Mouse (Mus musculus): ENCODE measurements around the gene Grid1. TPM values are rescaled to one million over a fixed set of nuclear protein-coding genes. Genes with fewer than 3 reads are reported as not detected.

Grid1 gene
- polyA plus RNA-seq, 1 experiment from 2014 or later, result 0.76 TPM

GRCm38 (mm10) chr14:34884194-34884593 is 64.3 kb downstream of the Grid1 start:
- Histone ChIP-seq H3K27ac (ENCODE audit: low read depth, low read length) (no peak overlapping the region), H3K27me3 (ENCODE audit: control insufficient read depth, insufficient read depth, low read length) (0 out of 2 replicates have a peak, but pooled peaks cover 3% of the 10 kb centered on the region), H3K4me2 (replicated peaks; ENCODE audit: low read depth, low read length) (no peak overlapping the region), H3K9me3 (ENCODE audit: control insufficient read depth, low read length) (no peaks in the 10 kb centered on the region), H3K36me3 (ENCODE audit: control insufficient read depth, insufficient read depth, low read length) (no peaks in the 10 kb centered on the region), H3K4me3 (ENCODE audit: low read length) (no peak overlapping the region), H3K4me1 (ENCODE audit: control insufficient read depth, insufficient read depth, low read length) (no peaks in the 10 kb centered on the region), H3K9ac (ENCODE audit: low read depth, low read length) (no peak overlapping the region)
- ATAC-seq (ENCODE audit: low FRiP score, low TSS enrichment), result no peak
- WGBS, result 93% methylated on average over 11 of the region's 11 CpGs

GRCm38 (mm10) chr14:34884611-34885010 is 64.7 kb downstream of the Grid1 start:
- no peak overlapping the region for H3K27ac ChIP-seq (ENCODE audit: low read depth, low read length)
- H3K9me3 ChIP-seq (ENCODE audit: control insufficient read depth, low read length), result no peaks in the 10 kb centered on the region
- H3K4me3 ChIP-seq (ENCODE audit: low read length), result no peak overlapping the region
- no peak overlapping the region for H3K9ac ChIP-seq (ENCODE audit: low read depth, low read length)
- WGBS, result 89% methylated on average over 3 of the region's 3 CpGs
- H3K4me1 ChIP-seq (ENCODE audit: control insufficient read depth, insufficient read depth, low read length), result no peaks in the 10 kb centered on the region
- no peak overlapping the region for H3K4me2 ChIP-seq (replicated peaks; ENCODE audit: low read depth, low read length)
- 0 out of 2 replicates have a peak, but pooled peaks cover 3% of the 10 kb centered on the region for H3K27me3 ChIP-seq (ENCODE audit: control insufficient read depth, insufficient read depth, low read length)
- no peak for ATAC-seq (ENCODE audit: low FRiP score, low TSS enrichment)
- H3K36me3 ChIP-seq (ENCODE audit: control insufficient read depth, insufficient read depth, low read length), result no peaks in the 10 kb centered on the region

GRCm38 (mm10) chr14:34891769-34892532 is 72.0 kb downstream of the Grid1 start:
- ATAC-seq (ENCODE audit: low FRiP score, low TSS enrichment), result no peak
- H3K4me1 ChIP-seq (ENCODE audit: control insufficient read depth, insufficient read depth, low read length), result 0 out of 2 replicates have a peak, but pooled peaks cover 5% of the 10 kb centered on the region
- WGBS, result 12% methylated on average over 6 of the region's 6 CpGs
- H3K9ac ChIP-seq (ENCODE audit: low read depth, low read length), result no peak overlapping the region
- H3K9me3 ChIP-seq (ENCODE audit: control insufficient read depth, low read length), result no peaks in the 10 kb centered on the region
- 0 out of 2 replicates have a peak, but pooled peaks cover 2% of the 10 kb centered on the region for H3K27me3 ChIP-seq (ENCODE audit: control insufficient read depth, insufficient read depth, low read length)
- H3K4me3 ChIP-seq (ENCODE audit: low read length), result no peak overlapping the region
- no peak overlapping the region for H3K4me2 ChIP-seq (replicated peaks; ENCODE audit: low read depth, low read length)
- no peak overlapping the region for H3K27ac ChIP-seq (ENCODE audit: low read depth, low read length)
- H3K36me3 ChIP-seq (ENCODE audit: control insufficient read depth, insufficient read depth, low read length), result no peaks in the 10 kb centered on the region

- peak; percentile 84 for ATAC-seq (ENCODE audit: low FRiP score, low TSS enrichment)
- Histone ChIP-seq H3K27ac (ENCODE audit: low read depth, low read length) (no peak overlapping the region), H3K27me3 (ENCODE audit: control insufficient read depth, insufficient read depth, low read length) (peaks cover 2% of the 10 kb centered on the region; the same call in 1 of the 2 replicates), H3K9me3 (ENCODE audit: control insufficient read depth, low read length) (no peaks in the 10 kb centered on the region), H3K9ac (ENCODE audit: low read depth, low read length) (peak overlapping the region; percentile 40; the same call in 1 of the 2 replicates), H3K4me3 (ENCODE audit: low read length) (peak overlapping the region; percentile 30), H3K4me2 (replicated peaks; ENCODE audit: low read depth, low read length) (peak overlapping the region; percentile 64), H3K4me1 (ENCODE audit: control insufficient read depth, insufficient read depth, low read length) (0 out of 2 replicates have a peak, but pooled peaks cover 5% of the 10 kb centered on the region), H3K36me3 (ENCODE audit: control insufficient read depth, insufficient read depth, low read length) (no peaks in the 10 kb centered on the region)
- 6% methylated on average over 33 of the region's 33 CpGs for WGBS
These were observed 76.5 kb downstream of the Grid1 start for GRCm38 (mm10) chr14:34896253-34896982.

GRCm38 (mm10) chr14:34903854-34904253 is 83.9 kb downstream of the Grid1 start:
- Histone ChIP-seq H3K4me1 (ENCODE audit: control insufficient read depth, insufficient read depth, low read length) (no peaks in the 10 kb centered on the region), H3K4me2 (replicated peaks; ENCODE audit: low read depth, low read length) (no peak overlapping the region), H3K9me3 (ENCODE audit: control insufficient read depth, low read length) (no peaks in the 10 kb centered on the region), H3K36me3 (ENCODE audit: control insufficient read depth, insufficient read depth, low read length) (no peaks in the 10 kb centered on the region), H3K4me3 (ENCODE audit: low read length) (no peak overlapping the region), H3K27ac (ENCODE audit: low read depth, low read length) (no peak overlapping the region), H3K27me3 (ENCODE audit: control insufficient read depth, insufficient read depth, low read length) (no peaks in the 10 kb centered on the region), H3K9ac (ENCODE audit: low read depth, low read length) (no peak overlapping the region)
- WGBS, result 69% methylated on average over 4 of the region's 4 CpGs
- ATAC-seq (ENCODE audit: low FRiP score, low TSS enrichment), result no peak

GRCm38 (mm10) chr14:34905697-34906096 is 85.8 kb downstream of the Grid1 start:
- ATAC-seq (ENCODE audit: low FRiP score, low TSS enrichment), result no peak
- no peaks in the 10 kb centered on the region for H3K27me3 ChIP-seq (ENCODE audit: control insufficient read depth, insufficient read depth, low read length)
- no peak overlapping the region for H3K27ac ChIP-seq (ENCODE audit: low read depth, low read length)
- H3K9me3 ChIP-seq (ENCODE audit: control insufficient read depth, low read length), result no peaks in the 10 kb centered on the region
- 63% methylated on average over 2 of the region's 2 CpGs for WGBS
- no peak overlapping the region for H3K4me3 ChIP-seq (ENCODE audit: low read length)
- no peaks in the 10 kb centered on the region for H3K36me3 ChIP-seq (ENCODE audit: control insufficient read depth, insufficient read depth, low read length)
- no peak overlapping the region for H3K9ac ChIP-seq (ENCODE audit: low read depth, low read length)
- no peak overlapping the region for H3K4me2 ChIP-seq (replicated peaks; ENCODE audit: low read depth, low read length)
- no peaks in the 10 kb centered on the region for H3K4me1 ChIP-seq (ENCODE audit: control insufficient read depth, insufficient read depth, low read length)

GRCm38 (mm10) chr14:34908366-34908765 is 88.5 kb downstream of the Grid1 start:
- Histone ChIP-seq H3K9ac (ENCODE audit: low read depth, low read length) (no peak overlapping the region), H3K27me3 (ENCODE audit: control insufficient read depth, insufficient read depth, low read length) (no peaks in the 10 kb centered on the region), H3K9me3 (ENCODE audit: control insufficient read depth, low read length) (no peaks in the 10 kb centered on the region), H3K4me1 (ENCODE audit: control insufficient read depth, insufficient read depth, low read length) (no peaks in the 10 kb centered on the region), H3K36me3 (ENCODE audit: control insufficient read depth, insufficient read depth, low read length) (no peaks in the 10 kb centered on the region), H3K27ac (ENCODE audit: low read depth, low read length) (no peak overlapping the region), H3K4me2 (replicated peaks; ENCODE audit: low read depth, low read length) (no peak overlapping the region), H3K4me3 (ENCODE audit: low read length) (no peak overlapping the region)
- WGBS, result 61% methylated on average over 2 of the region's 2 CpGs
- no peak for ATAC-seq (ENCODE audit: low FRiP score, low TSS enrichment)

- no peaks in the 10 kb centered on the region for H3K9me3 ChIP-seq (ENCODE audit: control insufficient read depth, low read length)
- H3K4me3 ChIP-seq (ENCODE audit: low read length), result no peak overlapping the region
- no peak for ATAC-seq (ENCODE audit: low FRiP score, low TSS enrichment)
- no peaks in the 10 kb centered on the region for H3K4me1 ChIP-seq (ENCODE audit: control insufficient read depth, insufficient read depth, low read length)
- H3K27me3 ChIP-seq (ENCODE audit: control insufficient read depth, insufficient read depth, low read length), result no peaks in the 10 kb centered on the region
- H3K27ac ChIP-seq (ENCODE audit: low read depth, low read length), result no peak overlapping the region
- H3K4me2 ChIP-seq (replicated peaks; ENCODE audit: low read depth, low read length), result no peak overlapping the region
- WGBS, result 50% methylated on average over 4 of the region's 4 CpGs
- no peak overlapping the region for H3K9ac ChIP-seq (ENCODE audit: low read depth, low read length)
- H3K36me3 ChIP-seq (ENCODE audit: control insufficient read depth, insufficient read depth, low read length), result no peaks in the 10 kb centered on the region
These were observed 88.9 kb downstream of the Grid1 start for GRCm38 (mm10) chr14:34908804-34909203.

- H3K4me2 ChIP-seq (replicated peaks; ENCODE audit: low read depth, low read length), result no peak overlapping the region
- no peak overlapping the region for H3K9ac ChIP-seq (ENCODE audit: low read depth, low read length)
- no peak overlapping the region for H3K27ac ChIP-seq (ENCODE audit: low read depth, low read length)
- H3K4me3 ChIP-seq (ENCODE audit: low read length), result no peak overlapping the region
- ATAC-seq (ENCODE audit: low FRiP score, low TSS enrichment), result no peak
- H3K36me3 ChIP-seq (ENCODE audit: control insufficient read depth, insufficient read depth, low read length), result no peaks in the 10 kb centered on the region
- no peaks in the 10 kb centered on the region for H3K27me3 ChIP-seq (ENCODE audit: control insufficient read depth, insufficient read depth, low read length)
- 74% methylated on average over 6 of the region's 6 CpGs for whole genome bisulfite sequencing
- H3K9me3 ChIP-seq (ENCODE audit: control insufficient read depth, low read length), result no peaks in the 10 kb centered on the region
- no peaks in the 10 kb centered on the region for H3K4me1 ChIP-seq (ENCODE audit: control insufficient read depth, insufficient read depth, low read length)
These were observed 96.4 kb downstream of the Grid1 start for GRCm38 (mm10) chr14:34916315-34916714.

Data from kidney, embryonic 14.5 days (tissue).